Mouse (Mus musculus) MEL (cell line): ENCODE results near the gene Smim5. TPM values are rescaled to one million over a fixed set of nuclear protein-coding genes. Genes with fewer than 3 reads are reported as not detected.

Experiments used
- DNase-seq: peaks from one replicate; pipeline ENCODE4 v3.0.0; 2011; ENCODE audit warnings: low read depth, low spot score
- H3K27ac ChIP-seq: 2 replicates; pipeline ENCODE4 v1.5.1; 2012; ENCODE audit warnings: low read depth, mild to moderate bottlenecking, control low read depth, low read length, moderate library complexity; ENCODE audit not compliant: control insufficient read depth
- H3K27me3 ChIP-seq, 2 experiments: fragments of 150-350 bp in 1 of 2; sonication (generic) in 1 of 2; 2 replicates each; pipeline ENCODE4 v1.6.1; 2012; ENCODE audit warnings: low read length in 2 of 2, mild to moderate bottlenecking in 2 of 2, improper control_type of control experiment in 1 of 2, moderate library complexity in 1 of 2; ENCODE audit not compliant: insufficient read depth in 2 of 2, control insufficient read depth in 1 of 2
- H3K36me3 ChIP-seq, 2 experiments: 2 replicates each; pipeline ENCODE4 v1.6.1; 2012 to 2014; ENCODE audit warnings: low read length in 2 of 2, improper control_type of control experiment in 1 of 2, inconsistent platforms in 1 of 2, mild to moderate bottlenecking in 1 of 2; ENCODE audit not compliant: insufficient read depth in 2 of 2, control insufficient read depth in 1 of 2
- H3K4me1 ChIP-seq, 2 experiments: fragments of 150-350 bp in 1 of 2; sonication (generic) in 1 of 2; 2 replicates each; pipeline ENCODE4 v1.6.1; 2012; ENCODE audit warnings: low read length in 2 of 2, improper control_type of control experiment in 1 of 2, mild to moderate bottlenecking in 1 of 2; ENCODE audit not compliant: insufficient read depth in 2 of 2, control insufficient read depth in 1 of 2
- H3K4me3 ChIP-seq, 2 experiments: fragments of 150-350 bp in 1 of 2; sonication (generic) in 1 of 2; 2 replicates each; pipeline ENCODE4 v1.5.1; 2012; ENCODE audit warnings: low read depth in 2 of 2, low read length in 2 of 2, mild to moderate bottlenecking in 2 of 2, moderate library complexity in 2 of 2, control low read depth in 1 of 2, improper control_type of control experiment in 1 of 2; ENCODE audit not compliant: control insufficient read depth in 1 of 2, insufficient read depth in 1 of 2
- H3K79me2 ChIP-seq: 2 replicates; pipeline ENCODE4 v1.6.1; 2012; ENCODE audit warnings: mild to moderate bottlenecking, low read length, moderate library complexity; ENCODE audit not compliant: control insufficient read depth, poor library complexity, insufficient read depth
- H3K9ac ChIP-seq: 2 replicates; pipeline ENCODE4 v1.6.1; 2012; ENCODE audit warnings: low read depth, mild to moderate bottlenecking, control low read depth, low read length, moderate library complexity; ENCODE audit not compliant: control insufficient read depth, poor library complexity, severe bottlenecking
- H3K9me3 ChIP-seq: fragments of 150-350 bp; sonication (generic); replicated peaks from 2 replicates; pipeline ENCODE4 v1.6.1; 2012; ENCODE audit warnings: mild to moderate bottlenecking, low read length, improper control_type of control experiment, moderate library complexity; ENCODE audit not compliant: insufficient read depth
- CHD2 ChIP-seq: IDR thresholded peaks from 2 replicates; pipeline ENCODE4 v1.6.1; 2011; ENCODE audit warnings: low read length, improper control_type of control experiment
- CTCF ChIP-seq, 3 experiments: IDR thresholded peaks in 2 of 3; conservative IDR thresholded peaks in 1 of 3; 2 replicates each; pipeline ENCODE4 v1.5.1; 2011 to 2012; ENCODE audit warnings: low read length in 3 of 3, low read depth in 2 of 3, mild to moderate bottlenecking in 2 of 3, improper control_type of control experiment in 1 of 3, inconsistent platforms in 1 of 3, mixed read lengths in 1 of 3, moderate library complexity in 1 of 3; ENCODE audit not compliant: control insufficient read depth in 1 of 3, insufficient read depth in 1 of 3, poor library complexity in 1 of 3, severe bottlenecking in 1 of 3
- EP300 ChIP-seq, 2 experiments: IDR thresholded peaks; 2 replicates each; pipeline ENCODE4 v1.6.1; 2011; ENCODE audit warnings: improper control_type of control experiment in 2 of 2, low read length in 2 of 2, low read depth in 1 of 2, mild to moderate bottlenecking in 1 of 2
- ETS1 ChIP-seq: IDR thresholded peaks from 2 replicates; pipeline ENCODE4 v1.6.1; 2012; ENCODE audit warnings: low read depth, mild to moderate bottlenecking, inconsistent platforms, low read length, improper control_type of control experiment, moderate library complexity
- GABPA ChIP-seq: IDR thresholded peaks from 2 replicates; pipeline ENCODE4 v1.6.1; 2012; ENCODE audit warnings: low read depth, mild to moderate bottlenecking, inconsistent platforms, low read length, improper control_type of control experiment, moderate library complexity
- JUND ChIP-seq: IDR thresholded peaks from 2 replicates; pipeline ENCODE4 v1.6.1; 2011; ENCODE audit warnings: low read depth, mild to moderate bottlenecking, improper control_type of control experiment, low read length
- NRF1 ChIP-seq: IDR thresholded peaks from 2 replicates; pipeline ENCODE4 v1.6.1; 2014; ENCODE audit warnings: low read depth, mild to moderate bottlenecking, inconsistent platforms, low read length, improper control_type of control experiment, moderate library complexity; ENCODE audit not compliant: poor library complexity, insufficient read depth, severe bottlenecking
- POLR2A ChIP-seq, 2 experiments: IDR thresholded peaks; 2 replicates each; pipeline ENCODE4 v1.6.1; 2011 to 2012; ENCODE audit warnings: low read length in 2 of 2, mild to moderate bottlenecking in 2 of 2, control low read depth in 1 of 2, improper control_type of control experiment in 1 of 2, low read depth in 1 of 2, moderate library complexity in 1 of 2; ENCODE audit not compliant: control insufficient read depth in 1 of 2, insufficient read depth in 1 of 2, poor library complexity in 1 of 2
- RAD21 ChIP-seq: IDR thresholded peaks from 2 replicates; pipeline ENCODE4 v1.6.1; 2011; ENCODE audit warnings: mild to moderate bottlenecking, low read depth, low read length, improper control_type of control experiment
- RCOR1 ChIP-seq: IDR thresholded peaks from 2 replicates; pipeline ENCODE4 v1.6.1; 2012; ENCODE audit warnings: low read depth, mild to moderate bottlenecking, inconsistent platforms, low read length, improper control_type of control experiment
- SMC3 ChIP-seq: IDR thresholded peaks from 2 replicates; pipeline ENCODE4 v1.6.1; 2011; ENCODE audit warnings: low read depth, low read length, improper control_type of control experiment
- TAL1 ChIP-seq: IDR thresholded peaks from 2 replicates; pipeline ENCODE4 v1.6.1; 2012; ENCODE audit warnings: mild to moderate bottlenecking, inconsistent platforms, low read length, moderate library complexity, mixed read lengths
- TBP ChIP-seq: IDR thresholded peaks from 2 replicates; pipeline ENCODE4 v1.8.0; 2011; ENCODE audit warnings: low read depth, low read length, improper control_type of control experiment
- ZC3H11A ChIP-seq: IDR thresholded peaks from 2 replicates; pipeline ENCODE4 v1.6.1; 2012; ENCODE audit warnings: low read depth, mild to moderate bottlenecking, inconsistent platforms, low read length, improper control_type of control experiment
- ZMIZ1 ChIP-seq: IDR thresholded peaks from 2 replicates; pipeline ENCODE4 v1.6.1; 2012; ENCODE audit warnings: low read depth, mild to moderate bottlenecking, inconsistent platforms, low read length, improper control_type of control experiment, moderate library complexity
- ZNF384 ChIP-seq: IDR thresholded peaks from 2 replicates; pipeline ENCODE4 v1.6.1; 2012; ENCODE audit warnings: low read depth, mild to moderate bottlenecking, inconsistent platforms, low read length, improper control_type of control experiment
- polyA plus RNA-seq, 2 experiments: library from polyadenylated mRNA; stranded (reverse) in 1 of 2; unstranded in 1 of 2; fragments of >175 nt in 1 of 2; fragments of >200 nt in 1 of 2; gene quantifications; 2 replicates each; pipeline versions ENCODE4 v1.2.1 to v1.2.4; 2012; ENCODE audit warnings: low replicate concordance in 2 of 2, low read depth in 1 of 2; ENCODE audit not compliant: insufficient read length in 2 of 2, insufficient read depth in 1 of 2, missing spikeins in 1 of 2
- total RNA-seq: library from RNA; depleted of rRNA; stranded (reverse); fragments of 300-350 nt; gene quantifications from 2 replicates; pipeline ENCODE4 v1.2.3, GENCODE M21; 2012

The Smim5 gene
- total and polyA plus RNA-seq, 3 experiments: 24.8 to 41.0 TPM; not detected in 1

DNA sequence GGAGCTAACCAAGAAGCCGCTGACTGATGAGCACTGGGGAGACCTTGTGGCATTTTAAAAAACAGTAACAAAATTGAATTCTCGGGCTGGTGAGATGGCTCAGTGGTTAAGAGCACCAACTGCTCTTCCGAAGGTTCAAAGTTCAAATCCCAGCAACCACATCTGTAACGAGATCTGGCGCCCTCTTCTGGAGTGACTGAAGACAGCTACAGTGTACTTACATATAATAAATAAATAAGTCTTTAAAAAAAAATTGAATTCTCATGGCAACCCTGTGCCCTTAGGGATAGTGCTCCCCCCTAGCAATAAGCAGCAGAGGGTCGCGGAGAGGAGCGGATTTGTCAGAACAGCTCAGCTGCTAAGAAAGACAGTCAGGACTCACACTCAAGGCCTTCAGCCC lies 35.9 kb upstream of the Smim5 start:
- H3K9ac ChIP-seq: no peak overlapping the region
- TF ChIP-seq SMC3 (peak; percentile 56), RCOR1 (no peak), CTCF (IDR thresholded peaks at IDR 0.05 in 2 of 3, conservative IDR thresholded peaks at IDR 0.05 in 1 of 3; ENCODE audit: control insufficient read depth in 1 of 3, insufficient read depth in 1 of 3, low read depth in 2 of 3, low read length in 3 of 3, poor library complexity in 1 of 3, severe bottlenecking in 1 of 3) (peak; percentile 16 to 49 (median 19); a peak in 4 of 6 replicates), RAD21 (peak; percentile 33), JUND (no peak), ZNF384 (peak; percentile 65), EP300 (IDR thresholded peaks at IDR 0.05; ENCODE audit: low read depth in 1 of 2, low read length in 2 of 2) (no peak), CHD2 (no peak), TAL1 (no peak), ETS1 (no peak), NRF1 (no peak), TBP (no peak), ZC3H11A (peak; percentile 34; the same call in 1 of the 2 replicates), GABPA (no peak)
- TF ChIP-seq, all 39 proteins: peak for 5
- no peaks in the 10 kb centered on the region for H3K9me3 ChIP-seq
- H3K4me1 ChIP-seq: no peaks in the 10 kb centered on the region
- H3K4me3 ChIP-seq: no peak overlapping the region
- DNase-seq: peak; percentile 32
- no peaks in the 10 kb centered on the region for H3K36me3 ChIP-seq
- H3K27ac ChIP-seq: no peak overlapping the region
- H3K79me2 ChIP-seq: no peaks in the 10 kb centered on the region
- H3K27me3 ChIP-seq: peaks cover 0 to 3% of the 10 kb centered on the region in 2 experiments; a peak in 1 of 4 replicates

DNA sequence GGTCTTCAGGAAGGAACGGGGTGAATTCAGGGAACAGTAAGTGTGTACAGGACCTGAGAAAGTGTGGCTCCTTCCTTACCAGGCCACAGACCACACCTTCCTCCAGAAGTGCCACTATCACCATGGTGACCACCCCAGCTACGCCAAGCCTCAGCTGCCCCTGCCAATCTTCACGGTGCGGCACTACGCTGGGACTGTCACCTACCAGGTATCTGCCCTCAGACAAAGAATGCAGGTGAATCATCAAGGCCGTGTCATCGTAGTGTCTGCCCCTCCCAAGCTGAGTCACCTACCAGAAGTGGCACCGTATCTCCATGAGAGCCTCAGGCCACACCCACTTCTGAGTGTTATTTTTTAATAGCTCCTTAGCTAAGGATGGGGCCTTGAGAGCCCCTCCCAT lies 30.4 kb upstream of the Smim5 start:
- H3K9me3 ChIP-seq: no peaks in the 10 kb centered on the region
- no peaks in the 10 kb centered on the region for H3K79me2 ChIP-seq
- peaks cover 0 to 10% of the 10 kb centered on the region in 2 experiments; a peak in 2 of 4 replicates for H3K4me1 ChIP-seq
- no peak overlapping the region for H3K4me3 ChIP-seq
- peak; percentile 73 for DNase-seq
- no peaks in the 10 kb centered on the region for H3K36me3 ChIP-seq
- TF ChIP-seq ZNF384 (peak; percentile 49), RAD21 (no peak), GABPA (no peak), POLR2A (IDR thresholded peaks at IDR 0.05; ENCODE audit: control insufficient read depth in 1 of 2, insufficient read depth in 1 of 2, low read depth in 1 of 2, low read length in 2 of 2, poor library complexity in 1 of 2) (no peak), ZMIZ1 (no peak)
- TF ChIP-seq, all 39 proteins: peak for 1
- Histone ChIP-seq H3K27me3 (peaks cover 0 to 3% of the 10 kb centered on the region in 2 experiments; a peak in 1 of 4 replicates), H3K27ac (no peak overlapping the region), H3K9ac (no peak overlapping the region)
